Mouse (Mus musculus) limb, embryonic 14.5 days (tissue): ENCODE data around the gene Tnfsf12. TPM values are rescaled to one million over a fixed set of nuclear protein-coding genes. Genes with fewer than 3 reads are reported as not detected.
"Not testable (repeated sequence)": the region's sequence is repeated elsewhere in the genome, so short reads cannot be mapped to it uniquely, and the experiment has no call there.

Experiments
- ATAC-seq: fragments of 200-750 bp; cut with Nextera tagmentation; 2 replicates; pipeline ENCODE4 v1.8.0; 2017; ENCODE audit warnings: low read depth, moderate number of reproducible peaks, moderate TSS enrichment; ENCODE audit not compliant: low FRiP score
- DNase-seq: peaks from one replicate; pipeline ENCODE4 v3.0.0-alpha.2; 2015; ENCODE audit warnings: low spot score
- H3K27ac ChIP-seq: fragments of 300-500 bp; sonication (generic); replicated peaks from 2 replicates; pipeline ENCODE4 v1.5.1; 2014; ENCODE audit warnings: low read depth, mild to moderate bottlenecking, low read length, moderate library complexity, mixed read lengths
- H3K27me3 ChIP-seq: fragments of 300-500 bp; sonication (generic); 2 replicates; pipeline ENCODE4 v1.6.1; 2014; ENCODE audit warnings: low read length, mixed read lengths; ENCODE audit not compliant: control insufficient read depth, insufficient read depth
- H3K36me3 ChIP-seq: fragments of 300-500 bp; sonication (generic); 2 replicates; pipeline ENCODE4 v1.6.1; 2014; ENCODE audit warnings: mild to moderate bottlenecking, low read length, moderate library complexity, mixed read lengths; ENCODE audit not compliant: control insufficient read depth, insufficient read depth
- H3K4me1 ChIP-seq: fragments of 300-500 bp; sonication (generic); 2 replicates; pipeline ENCODE4 v1.6.1; 2014; ENCODE audit warnings: antibody characterized with exemption, low read length, mixed read lengths; ENCODE audit not compliant: control insufficient read depth, insufficient read depth
- H3K4me2 ChIP-seq: fragments of 300-500 bp; sonication (generic); replicated peaks from 2 replicates; pipeline ENCODE4 v1.6.1; 2014; ENCODE audit warnings: low read depth, mild to moderate bottlenecking, low read length, moderate library complexity; ENCODE audit not compliant: severe bottlenecking
- H3K4me3 ChIP-seq: fragments of 300-500 bp; sonication (generic); replicated peaks from 2 replicates; pipeline ENCODE4 v1.5.1; 2014; ENCODE audit warnings: low read length
- H3K9ac ChIP-seq: fragments of 300-500 bp; sonication (generic); 2 replicates; pipeline ENCODE4 v1.6.1; 2014; ENCODE audit warnings: mild to moderate bottlenecking, low read depth, low read length, moderate library complexity; ENCODE audit not compliant: severe bottlenecking
- H3K9me3 ChIP-seq: fragments of 300-500 bp; sonication (generic); 2 replicates; pipeline ENCODE4 v1.6.1; 2016; ENCODE audit warnings: low read length; ENCODE audit not compliant: control insufficient read depth
- POLR2A ChIP-seq: fragments of 200-500 bp; IDR thresholded peaks from 2 replicates; pipeline ENCODE4 v1.8.0; 2012; ENCODE audit warnings: inconsistent platforms, mild to moderate bottlenecking, moderate library complexity, borderline replicate concordance; ENCODE audit not compliant: insufficient read depth, insufficient read length; ENCODE audit errors: extremely low read depth
- WGBS: fragments of 180-500 bp; shearing (Covaris S2); extraction: QIAGEN DNeasy Blood & Tissue Kit; methylation state at CpG from one replicate; pipeline ENCODE4 v1.1.7; 2014; 5-methylcytosine and 5-hydroxymethylcytosine counted together
- polyA plus RNA-seq, 2 experiments: library from polyadenylated mRNA; depleted of rRNA in 1 of 2; stranded (reverse) in 1 of 2; unstranded in 1 of 2; fragments of >200 nt; fragmentation: Nextera tagmentation in 1 of 2; extraction: Ambion mirVana in 1 of 2; gene quantifications; 2 replicates each; pipeline versions ENCODE4 v1.2.1 to v1.2.3; 2012 to 2014

Gene Tnfsf12
- polyA plus RNA-seq, 2 experiments, result 13.7 to 22.9 TPM

GRCm38 (mm10) chr11:69704613-69705010, 9.0 kb upstream of the Tnfsf12 start:
- TF ChIP-seq POLR2A, result no peak
- H3K27me3 ChIP-seq, result no peaks in the 10 kb centered on the region
- H3K9ac ChIP-seq, result no peak overlapping the region
- DNase-seq (no peak), ATAC-seq (no peak)
- H3K4me2 ChIP-seq, result no peak overlapping the region
- H3K4me3 ChIP-seq, result no peak overlapping the region
- H3K9me3 ChIP-seq, result no peaks in the 10 kb centered on the region
- H3K4me1 ChIP-seq, result no peaks in the 10 kb centered on the region; the same call in 1 of the 2 replicates
- WGBS, result 26% methylated on average over 2 of the region's 2 CpGs
- H3K27ac ChIP-seq, result no peak overlapping the region
- no peaks in the 10 kb centered on the region for H3K36me3 ChIP-seq

- no peaks in the 10 kb centered on the region for H3K9me3 ChIP-seq
- no peak overlapping the region for H3K9ac ChIP-seq
- no peaks in the 10 kb centered on the region; the same call in 1 of the 2 replicates for H3K4me1 ChIP-seq
- H3K36me3 ChIP-seq, result no peaks in the 10 kb centered on the region
- 66% methylated on average over 8 of the region's 8 CpGs for WGBS
- ATAC-seq, result no peak
- H3K4me3 ChIP-seq, result no peak overlapping the region
- H3K4me2 ChIP-seq, result no peak overlapping the region
- no peak for DNase-seq
- TF ChIP-seq POLR2A, result no peak
- no peak overlapping the region for H3K27ac ChIP-seq
- no peaks in the 10 kb centered on the region for H3K27me3 ChIP-seq
These were observed 8.4 kb upstream of the Tnfsf12 start for GRCm38 (mm10) chr11:69703814-69704612.

GRCm38 (mm10) chr11:69703381-69703780, 7.7 kb upstream of the Tnfsf12 start:
- not testable (repeated sequence) for ATAC-seq, DNase-seq, H3K4me1 ChIP-seq, H3K9me3 ChIP-seq, H3K27ac ChIP-seq, H3K9ac ChIP-seq, H3K4me2 ChIP-seq, H3K36me3 ChIP-seq, H3K4me3 ChIP-seq, H3K27me3 ChIP-seq
- 84% methylated on average over 2 of the region's 3 CpGs for WGBS

- H3K27me3 ChIP-seq, H3K27ac ChIP-seq, H3K4me1 ChIP-seq, H3K9me3 ChIP-seq, ATAC-seq, H3K4me2 ChIP-seq, H3K4me3 ChIP-seq, H3K9ac ChIP-seq, DNase-seq, H3K36me3 ChIP-seq: not testable (repeated sequence)
- 90% methylated on average over 10 of the region's 10 CpGs for WGBS
These were observed 7.2 kb upstream of the Tnfsf12 start for GRCm38 (mm10) chr11:69702886-69703285.

GRCm38 (mm10) chr11:69699595-69699994, 3.9 kb upstream of the Tnfsf12 start:
- DNase-seq, result no peak
- ATAC-seq, result no peak
- no peaks in the 10 kb centered on the region for H3K27me3 ChIP-seq
- no peak overlapping the region for H3K9ac ChIP-seq
- 0 out of 2 replicates have a peak, but pooled peaks cover 5% of the 10 kb centered on the region for H3K9me3 ChIP-seq
- H3K4me1 ChIP-seq, result peaks cover 7% of the 10 kb centered on the region
- 45% methylated on average over 1 of the region's 1 CpGs for WGBS
- H3K36me3 ChIP-seq, result no peaks in the 10 kb centered on the region
- no peak overlapping the region for H3K4me3 ChIP-seq
- TF ChIP-seq POLR2A, result no peak
- no peak overlapping the region for H3K4me2 ChIP-seq
- H3K27ac ChIP-seq, result no peak overlapping the region
